Mouse (Mus musculus): ENCODE data around the gene Gcdh.

The Gcdh gene

DNA sequence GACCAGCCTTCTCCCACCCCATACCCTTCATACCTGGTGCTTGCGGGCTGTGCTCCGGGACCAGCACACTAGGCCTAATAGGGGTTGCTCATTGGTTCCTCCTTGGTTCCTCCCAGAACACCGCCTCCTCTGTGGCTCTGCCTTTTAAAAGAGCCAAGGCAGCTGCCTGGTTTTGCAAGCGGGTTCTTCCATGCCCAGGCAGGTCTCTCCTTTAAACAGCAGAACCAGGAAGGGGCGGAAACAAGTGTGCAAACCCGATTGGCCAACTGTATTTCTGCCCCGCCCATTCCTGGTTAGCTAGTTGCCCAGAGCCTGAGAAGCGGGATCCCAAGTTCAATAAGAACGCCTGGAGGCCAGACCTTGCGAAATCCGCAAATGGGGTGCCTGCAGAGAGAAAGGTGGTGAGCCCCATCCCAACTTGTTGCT is at the start of gene Gcdh:
Gcdh (minus strand) TSS at position 213 of the 426 bp plus-strand sequence.
- DNase-seq (ENCODE audit: low spot score in 2 of 2), result peak; percentile 97 to 98

DNA sequence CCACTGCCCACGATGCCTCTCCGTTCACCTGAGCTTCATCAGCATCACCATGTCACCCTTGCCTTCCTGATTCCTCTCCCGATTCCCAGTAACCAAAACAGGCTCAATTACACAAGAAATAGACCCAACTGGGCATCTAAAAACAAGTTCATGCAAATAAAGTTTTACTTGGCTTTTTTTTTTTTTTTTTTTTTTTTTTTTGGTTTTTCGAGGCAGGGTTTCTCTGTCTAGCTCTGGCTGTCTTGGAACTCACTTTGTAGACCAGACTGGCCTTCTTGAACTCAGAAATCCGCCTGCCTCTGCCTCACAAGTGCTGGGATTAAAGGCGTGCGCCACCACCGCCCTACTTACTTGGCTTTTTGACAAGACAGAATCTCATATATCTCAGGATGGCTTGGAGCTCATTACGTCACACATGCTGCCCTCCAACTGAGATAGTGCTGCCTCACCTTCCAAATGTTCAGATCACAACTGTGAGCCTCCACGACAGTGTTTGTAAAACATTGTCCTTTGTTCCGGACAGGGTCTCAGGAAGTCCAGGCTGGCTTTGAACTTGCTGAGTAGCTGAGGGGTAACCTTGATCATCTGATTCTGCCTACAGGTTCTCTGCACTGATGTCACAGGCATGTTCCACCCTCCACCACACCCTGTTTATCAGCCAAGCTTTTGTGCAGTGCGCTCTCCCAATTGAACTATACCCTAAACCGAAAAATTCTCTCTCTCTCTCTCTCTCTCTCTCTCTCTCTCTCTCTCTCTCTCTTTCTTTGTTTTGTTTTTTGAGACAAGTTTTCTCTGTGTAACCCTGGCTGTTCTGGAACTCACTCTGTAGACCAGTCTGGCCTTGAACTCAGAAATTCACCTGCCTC is 44.1 kb upstream of the Gcdh start:
- no peak for DNase-seq (ENCODE audit: low spot score in 2 of 2)

DNA sequence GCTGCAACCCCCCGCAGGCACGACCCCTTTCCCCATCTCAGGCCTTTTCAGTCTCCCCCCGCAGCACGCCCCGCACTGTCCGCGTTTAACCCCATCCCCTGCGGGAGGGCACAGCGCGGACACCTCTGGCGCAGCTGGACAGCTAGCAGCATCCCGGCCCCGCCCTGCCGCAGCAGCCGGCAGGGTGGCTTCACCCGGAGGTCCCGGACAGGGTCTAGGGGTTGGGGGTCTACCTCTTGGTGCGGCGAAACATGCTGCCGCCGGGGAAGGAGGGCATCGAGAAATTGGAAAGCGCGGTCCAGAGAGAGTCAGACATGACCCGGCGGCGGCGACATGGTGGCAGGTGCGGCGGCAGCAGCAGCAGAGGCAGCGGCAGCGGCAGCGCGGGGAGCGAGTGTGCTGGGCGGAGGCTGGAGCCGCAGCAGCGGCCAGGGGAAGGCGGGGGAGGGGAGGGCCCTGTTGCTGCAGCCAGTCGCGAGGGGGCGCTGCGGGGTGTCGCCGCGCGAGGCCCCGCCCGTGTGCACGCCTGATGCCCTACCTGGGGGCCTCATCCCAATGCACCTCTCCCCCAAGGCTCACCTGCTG is 43.3 kb upstream of the Gcdh start, which contains the start of gene Mast1:
Mast1 (minus strand) TSS at position 398 of the 585 bp plus-strand sequence.
- no peak for DNase-seq (ENCODE audit: low spot score in 2 of 2)

DNA sequence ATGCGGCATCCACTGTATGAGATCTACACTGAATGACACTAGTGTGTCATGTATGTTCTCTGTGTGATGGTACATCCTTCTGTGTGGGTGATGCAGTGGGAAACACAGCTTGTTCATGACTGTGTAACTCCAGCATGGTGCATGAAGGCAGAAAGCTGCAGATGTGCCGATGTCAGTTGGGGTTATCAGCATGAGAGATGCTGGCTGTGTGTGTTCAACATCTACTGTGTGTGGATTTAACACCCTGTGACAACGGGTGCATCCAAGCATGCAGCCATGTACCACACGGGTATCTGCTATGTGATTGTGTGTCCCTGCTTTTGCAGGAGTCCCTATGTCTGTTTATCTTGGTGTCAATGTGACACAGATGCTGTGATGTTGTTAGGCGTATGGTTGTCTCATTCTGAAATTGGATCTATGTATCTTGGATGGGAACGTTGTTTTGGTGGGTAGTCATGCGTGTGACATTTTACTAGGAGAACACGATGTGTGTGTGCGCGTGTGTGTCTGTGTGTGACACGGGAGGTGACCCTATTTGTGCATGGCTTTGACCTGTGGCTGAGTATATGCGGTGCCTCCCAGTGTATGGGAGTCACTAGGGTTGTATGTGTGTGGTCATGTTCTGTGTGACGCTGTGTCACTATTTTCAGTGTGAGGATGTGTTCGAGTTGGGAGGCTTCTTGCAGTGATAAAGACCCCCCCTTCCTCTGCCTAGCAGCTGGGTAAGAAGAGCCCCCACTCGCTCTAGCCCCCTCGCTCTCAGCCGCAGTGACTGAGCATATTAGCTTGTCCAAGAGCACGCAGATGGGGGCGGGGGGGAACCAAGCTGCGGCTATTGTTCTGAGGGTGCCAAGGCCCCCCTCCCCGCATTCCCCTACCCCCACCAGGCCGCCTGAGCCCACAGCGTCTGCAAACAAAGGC is 42.6 kb upstream of the Gcdh start:
- DNase-seq (ENCODE audit: low spot score in 2 of 2), result no peak

DNA sequence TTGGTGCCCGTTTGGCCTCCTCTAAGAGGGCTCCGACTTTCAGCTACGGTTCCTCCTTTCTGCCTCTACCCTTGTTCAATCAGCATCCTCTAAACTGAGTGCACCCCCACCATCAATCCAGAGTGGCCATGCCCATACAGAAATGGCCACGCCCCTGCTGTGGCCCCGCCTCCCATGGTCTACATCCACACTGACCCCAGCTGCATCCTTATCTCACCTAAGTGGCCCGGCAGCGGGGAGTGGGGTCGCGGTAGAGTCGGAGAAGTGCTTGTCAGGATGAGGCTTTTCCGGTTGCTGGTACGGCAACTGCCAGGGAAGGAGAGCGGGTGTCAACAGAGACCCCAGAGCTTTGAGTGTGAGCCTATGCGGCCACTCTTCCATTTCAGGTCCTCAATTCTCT is 41.8 kb upstream of the Gcdh start:
- no peak for DNase-seq (ENCODE audit: low spot score in 2 of 2)

DNA sequence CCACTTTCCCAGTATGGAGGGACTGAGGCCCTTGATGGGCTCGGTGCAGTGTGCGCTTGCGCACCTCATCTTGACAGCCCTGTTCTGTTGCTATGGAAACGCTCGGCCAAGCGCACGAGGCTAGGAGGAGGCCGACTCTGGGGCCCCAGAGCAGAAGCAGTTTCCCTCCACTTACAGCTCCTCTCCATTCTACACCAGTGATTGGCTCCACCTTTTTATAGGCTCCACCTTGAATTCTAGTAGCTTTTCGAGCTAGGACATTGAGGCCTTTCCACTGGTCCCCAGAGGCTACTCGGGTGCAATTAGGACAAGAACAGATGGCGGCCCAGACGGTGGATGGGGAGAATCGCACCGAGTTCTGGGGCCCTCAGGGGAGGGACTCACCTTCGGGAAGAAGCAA is 41.1 kb upstream of the Gcdh start:
- DNase-seq (ENCODE audit: low spot score in 2 of 2), result no peak

DNA sequence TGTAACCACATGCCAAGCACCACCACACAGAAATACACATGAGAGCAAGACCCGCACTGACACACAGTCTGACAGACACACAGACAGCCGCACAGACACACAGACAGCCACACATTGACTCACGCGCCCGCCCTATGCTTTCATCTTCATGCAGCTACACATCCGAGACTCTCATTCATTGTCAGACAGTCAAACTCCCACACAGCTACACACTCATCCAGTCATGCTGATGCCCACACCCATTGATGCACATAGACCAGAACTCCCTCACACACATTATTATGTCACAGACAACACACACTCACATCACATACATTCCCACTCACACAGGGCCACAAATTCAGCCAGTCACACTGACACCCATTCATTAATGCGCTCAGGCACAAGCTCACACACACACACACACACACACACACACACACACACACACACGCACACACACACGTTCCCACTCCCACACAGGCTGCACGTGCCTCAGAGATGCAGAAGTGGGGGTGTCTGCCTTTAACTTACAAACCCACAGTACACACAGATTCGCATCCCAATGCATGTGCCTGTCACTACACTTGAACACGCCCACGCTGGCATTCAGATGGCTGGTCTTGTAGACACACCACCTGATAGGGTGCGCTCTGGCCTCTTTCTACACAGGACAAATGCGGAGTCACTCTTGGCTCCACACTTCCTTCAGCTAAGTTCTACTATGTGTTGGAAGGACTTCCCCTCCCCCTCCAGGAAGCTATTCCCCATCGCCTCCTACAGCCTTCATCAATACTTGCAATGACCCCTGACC is 40.2 kb upstream of the Gcdh start:
- DNase-seq (ENCODE audit: low spot score in 2 of 2), result no peak

DNA sequence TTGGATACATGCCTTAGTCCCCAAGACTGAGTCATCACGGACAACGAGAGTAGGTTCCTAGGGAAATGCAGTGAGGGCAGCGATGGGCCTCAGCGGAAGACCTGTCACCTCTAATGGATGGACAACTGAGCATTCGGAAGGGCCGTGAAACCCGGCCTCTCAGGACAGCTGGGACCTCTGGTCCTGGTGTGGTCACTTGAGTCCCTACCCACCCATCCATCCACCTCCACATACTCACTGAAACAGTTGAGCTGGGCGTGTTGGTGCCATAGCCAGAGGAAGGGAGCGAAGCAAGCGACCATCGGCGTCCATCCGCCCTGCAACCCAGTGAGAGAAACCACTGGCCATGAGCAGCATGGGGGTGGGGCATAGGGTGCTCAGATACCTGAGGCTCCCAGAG is 36.9 kb upstream of the Gcdh start:
- DNase-seq (ENCODE audit: low spot score in 2 of 2), result no peak

DNA sequence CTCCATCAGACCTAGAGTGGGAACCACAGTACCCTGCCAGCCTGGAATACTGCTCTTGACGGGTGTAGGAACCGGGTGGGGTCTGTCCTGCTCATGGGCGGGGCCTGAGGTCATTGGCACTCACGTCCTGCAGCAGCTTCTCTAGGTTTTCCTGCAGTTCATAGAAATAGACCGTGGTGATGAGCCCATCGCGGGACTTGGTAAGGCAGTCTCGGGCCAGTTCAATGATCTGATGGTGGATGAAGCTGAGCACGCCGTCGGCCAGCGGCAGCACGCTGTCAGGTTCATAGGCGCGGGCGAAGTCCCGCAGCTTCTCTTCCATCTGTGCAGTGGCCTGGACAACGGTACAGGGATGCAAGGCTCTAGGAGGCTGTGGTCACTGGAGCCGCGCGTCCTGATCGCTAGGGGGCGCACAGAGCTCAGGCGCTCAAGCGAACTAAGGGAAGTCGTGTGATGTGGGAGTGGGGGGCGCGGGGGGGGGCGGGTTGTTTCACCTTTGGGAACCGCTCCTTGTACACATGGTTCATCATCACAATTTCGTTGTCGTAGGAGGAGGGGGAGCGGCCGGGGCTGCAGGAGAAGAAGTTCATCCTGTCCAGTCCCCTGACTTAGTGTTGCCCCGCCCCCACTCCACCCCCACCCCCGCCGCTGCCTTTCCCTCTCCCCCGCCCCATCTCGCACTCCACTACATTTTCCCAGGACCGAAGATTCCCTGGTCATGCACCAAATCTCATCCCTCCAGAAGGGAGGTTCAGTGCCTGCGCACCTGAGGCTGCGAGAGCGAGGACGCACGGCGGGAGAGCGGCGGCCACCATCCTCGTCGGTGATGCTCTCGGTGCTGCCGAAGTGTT is 35.0 kb upstream of the Gcdh start:
- peak in 1 of 2 experiments; percentile 45 for DNase-seq (ENCODE audit: low spot score in 2 of 2)

DNA sequence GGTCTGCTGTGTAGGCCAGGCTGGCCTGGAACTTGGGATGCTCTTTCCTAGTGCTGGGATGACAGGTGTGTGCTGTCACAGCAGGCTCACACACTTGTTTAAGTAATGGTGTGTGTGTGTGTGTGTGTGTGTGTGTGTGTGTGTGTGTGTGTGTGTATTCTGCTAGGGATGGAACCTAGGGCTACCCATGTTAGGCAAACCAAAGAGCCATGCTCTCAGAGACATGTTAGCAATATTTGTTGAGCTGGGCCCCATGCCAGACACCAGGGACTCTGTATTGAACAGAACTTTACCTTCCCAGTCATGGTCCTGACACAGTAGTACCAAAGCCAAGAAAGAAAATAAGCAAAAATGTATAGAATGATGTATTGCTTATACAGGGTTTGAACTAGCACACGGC is 33.8 kb upstream of the Gcdh start:
- no peak for DNase-seq (ENCODE audit: low spot score in 2 of 2)

DNA sequence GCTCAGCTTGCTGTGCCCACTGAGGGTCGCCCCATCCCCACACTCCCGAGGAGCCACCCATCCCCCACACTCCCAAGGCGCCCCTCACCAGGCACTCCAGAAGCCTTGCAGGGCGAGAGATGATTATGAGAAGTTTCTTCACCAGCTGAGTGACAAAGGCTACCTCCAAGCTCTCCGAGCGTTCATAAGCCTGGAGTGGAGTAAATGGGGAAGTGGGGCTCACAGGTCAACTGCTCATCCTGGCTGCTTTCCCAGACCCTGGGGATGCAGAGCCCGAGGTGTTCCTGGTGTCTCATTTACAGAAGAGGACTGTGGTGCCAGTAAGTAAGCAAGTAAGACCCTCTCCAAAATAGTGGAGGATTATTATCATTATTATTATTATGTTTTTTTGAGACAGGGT is 31.8 kb upstream of the Gcdh start:
- no peak for DNase-seq (ENCODE audit: low spot score in 2 of 2)

DNA sequence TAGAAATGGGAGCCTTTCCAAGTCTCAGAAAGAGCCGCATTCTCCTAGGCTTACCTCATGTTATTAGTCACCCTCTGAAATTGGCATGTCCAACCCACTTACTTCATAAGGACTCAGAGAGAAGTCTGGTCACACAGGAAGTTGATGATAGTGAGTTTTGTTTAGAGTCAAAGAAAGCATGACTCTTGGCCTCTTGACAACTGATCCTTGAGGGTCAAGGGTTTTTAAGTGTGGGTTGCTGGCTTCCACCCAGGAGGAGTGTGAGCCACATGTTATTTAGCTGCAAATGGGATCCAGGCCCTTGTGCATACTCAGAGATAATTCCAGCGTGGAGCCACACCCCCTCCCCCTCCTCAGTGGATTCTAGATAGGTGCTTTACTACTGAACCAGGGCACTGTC is 27.9 kb upstream of the Gcdh start:
- no peak for DNase-seq (ENCODE audit: low spot score in 2 of 2)

DNA sequence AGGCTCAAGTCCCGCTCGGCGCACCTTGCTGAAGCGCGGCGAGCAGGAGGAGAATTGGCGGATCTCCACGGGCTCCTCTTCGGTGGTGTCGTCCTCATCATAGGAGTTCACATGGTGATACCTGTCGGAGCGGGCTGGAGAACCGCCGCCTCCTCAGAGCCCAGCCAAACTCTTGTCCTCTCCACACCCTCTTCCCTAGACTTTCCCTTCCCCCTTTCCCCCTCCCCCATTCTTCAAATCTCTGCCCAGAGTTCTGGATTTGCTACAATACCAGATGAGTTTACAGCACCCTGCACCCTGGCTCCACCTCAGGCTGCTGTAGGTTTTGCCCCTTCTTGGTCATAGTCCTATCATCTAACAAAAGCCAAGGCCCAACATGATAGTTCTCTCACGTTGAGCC is 24.9 kb upstream of the Gcdh start:
- DNase-seq (ENCODE audit: low spot score in 2 of 2), result no peak

DNA sequence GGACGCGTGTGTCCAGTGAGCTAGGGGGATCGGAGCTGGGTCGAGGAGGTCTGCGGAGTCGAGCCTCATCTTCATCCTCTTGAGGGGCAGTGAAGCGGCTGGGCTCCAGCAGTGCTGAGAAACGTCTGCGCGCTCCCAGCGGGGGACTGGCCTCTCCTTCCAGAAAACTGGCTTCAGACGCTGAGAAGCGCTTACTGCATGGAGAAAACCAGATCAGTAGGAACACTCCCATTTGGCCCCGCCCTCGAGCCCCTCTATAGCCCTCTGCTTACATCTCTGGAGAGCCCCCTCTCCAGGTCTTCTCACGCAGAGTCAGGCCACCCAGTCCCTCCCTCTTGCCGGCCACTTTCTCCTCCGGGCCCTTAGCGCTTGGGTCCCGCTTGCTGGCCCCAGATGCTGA is 24.1 kb upstream of the Gcdh start:
- no peak for DNase-seq (ENCODE audit: low spot score in 2 of 2)

DNA sequence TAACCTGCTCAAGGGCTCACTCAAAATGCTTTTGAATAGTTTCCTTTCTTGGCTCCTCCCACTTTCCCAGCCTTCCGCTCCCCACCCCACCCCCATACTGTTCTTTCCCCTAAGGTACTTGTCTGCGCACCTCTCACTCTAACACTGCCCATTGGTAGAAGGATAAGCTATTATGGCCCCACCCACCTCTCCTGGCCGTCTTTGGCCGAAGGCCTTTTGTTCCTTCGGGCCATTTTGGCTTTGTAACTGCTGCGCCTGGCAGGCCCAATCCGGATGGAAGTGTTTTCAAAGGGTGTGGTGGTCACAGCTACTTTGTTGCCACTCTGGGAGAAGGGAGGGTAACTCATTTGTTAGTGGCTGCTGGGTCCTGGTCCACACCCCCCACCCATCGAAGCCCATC is 21.5 kb upstream of the Gcdh start:
- no peak for DNase-seq (ENCODE audit: low spot score in 2 of 2)

DNA sequence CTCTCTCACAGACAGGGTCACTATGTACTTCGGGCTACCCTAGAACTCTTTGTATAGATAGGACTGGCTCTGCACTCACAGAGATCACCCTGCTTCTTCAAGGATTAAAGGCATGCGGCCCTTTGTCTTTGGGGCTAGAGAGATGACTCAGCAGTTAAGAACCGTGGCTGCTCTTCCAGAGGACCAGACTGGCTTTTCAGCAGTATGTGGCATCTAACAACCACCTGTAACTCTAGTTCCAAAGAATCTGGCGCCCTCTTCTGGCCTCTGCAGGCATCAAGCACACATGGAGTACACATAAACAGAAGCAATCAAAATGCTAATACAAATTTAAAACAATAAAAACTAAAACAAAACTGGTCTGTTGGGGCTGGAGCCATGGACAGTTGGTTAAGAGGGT is 20.2 kb upstream of the Gcdh start:
- DNase-seq (ENCODE audit: low spot score in 2 of 2), result no peak

DNA sequence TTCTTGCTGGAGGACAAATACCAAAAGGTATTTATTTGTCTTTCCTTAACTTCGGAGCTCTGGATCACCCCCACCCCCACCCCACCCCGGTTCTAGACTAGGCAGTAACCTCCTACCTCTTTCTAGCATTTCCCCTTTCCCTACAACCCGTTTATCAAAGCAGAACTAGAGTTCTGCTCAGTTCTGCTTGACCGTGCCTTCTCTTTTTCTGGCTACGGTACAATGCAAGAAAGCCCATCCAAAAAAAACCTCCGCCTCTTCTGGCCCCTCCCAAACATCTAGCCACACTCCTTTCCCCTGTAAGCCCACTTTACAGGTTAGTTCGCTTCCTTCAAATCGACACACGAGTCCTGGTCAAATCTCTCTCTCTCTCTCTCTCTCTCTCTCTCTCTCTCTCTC is 19.8 kb upstream of the Gcdh start:
- no peak for DNase-seq (ENCODE audit: low spot score in 2 of 2)

DNA sequence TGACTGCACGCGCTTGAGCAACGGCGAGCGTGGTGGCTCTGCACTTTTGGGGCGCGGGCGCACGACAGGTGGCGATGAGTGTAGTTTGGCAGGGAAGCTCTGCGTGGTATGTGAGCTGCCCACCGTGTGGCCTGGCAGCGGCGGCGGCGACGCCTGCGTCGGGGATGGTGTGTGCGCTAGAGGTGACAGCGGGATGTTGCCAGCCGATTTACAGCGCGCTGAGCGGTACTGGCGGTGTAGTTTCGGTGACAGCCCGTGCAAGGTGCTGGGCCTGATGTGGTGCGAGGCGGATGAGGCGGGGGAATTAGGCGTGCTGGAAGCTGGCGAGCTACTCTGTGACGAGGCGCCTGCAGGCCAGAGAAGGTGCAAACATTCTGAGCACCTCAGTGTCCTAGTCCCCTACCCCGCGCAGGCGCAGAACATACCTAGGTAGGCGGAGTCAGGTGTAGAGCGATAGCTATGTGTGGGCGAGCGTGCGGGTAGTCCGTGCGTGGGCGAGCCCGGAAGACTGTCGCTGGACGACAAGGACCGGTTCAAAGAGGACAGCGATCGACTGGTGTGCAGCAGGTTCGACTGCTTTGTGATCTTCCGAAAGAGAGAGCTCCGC is 19.3 kb upstream of the Gcdh start:
- DNase-seq (ENCODE audit: low spot score in 2 of 2), result peak in 1 of 2 experiments; percentile 54

DNA sequence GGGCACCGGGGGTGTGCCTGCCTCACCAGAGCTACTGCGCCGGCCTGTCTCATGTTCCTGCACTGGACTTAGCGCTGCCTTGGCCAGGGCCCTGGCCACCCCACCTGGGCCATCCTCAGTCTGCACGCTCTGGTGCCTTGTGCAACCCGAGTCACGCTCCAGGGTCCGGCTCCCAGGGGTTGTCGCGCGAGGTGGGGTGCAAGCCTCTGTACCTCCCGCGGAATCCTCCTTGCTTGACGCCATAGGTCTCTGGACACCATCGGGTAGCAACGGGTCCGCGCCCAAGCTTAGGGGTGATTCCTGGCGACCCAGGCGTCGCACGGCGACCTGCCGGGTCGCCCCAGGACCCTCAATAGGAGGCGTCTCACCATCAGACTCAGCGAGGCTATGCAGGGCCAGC is 18.7 kb upstream of the Gcdh start:
- no peak for DNase-seq (ENCODE audit: low spot score in 2 of 2)

DNA sequence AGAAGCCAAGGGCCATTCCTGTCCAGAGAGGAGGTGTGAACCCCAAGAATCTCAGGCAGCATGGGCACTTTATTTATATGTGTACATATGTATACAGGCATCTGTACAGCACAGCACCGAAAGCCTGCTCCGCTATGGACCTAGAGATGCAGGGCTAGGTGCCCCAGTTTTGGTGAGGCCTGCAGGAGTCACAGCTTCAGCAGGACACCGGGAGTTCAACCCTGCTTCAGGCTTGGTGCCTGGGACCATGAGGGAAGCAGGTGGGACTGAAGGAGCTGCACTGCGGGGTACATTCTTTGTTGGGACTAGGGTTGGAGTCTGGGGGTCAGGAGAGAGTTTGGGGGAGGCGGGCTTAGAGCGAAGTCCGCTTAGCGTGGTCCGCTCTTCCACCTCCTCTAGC is 18.1 kb upstream of the Gcdh start:
- no peak for DNase-seq (ENCODE audit: low spot score in 2 of 2)
